Mouse (Mus musculus) MEL (cell line): ENCODE data around the gene Prss21. TPM values are rescaled to one million over a fixed set of nuclear protein-coding genes. Genes with fewer than 3 reads are reported as not detected.

Experiments
- DNase-seq: peaks from one replicate; pipeline ENCODE4 v3.0.0; 2011; ENCODE audit warnings: low read depth, low spot score
- H3K27ac ChIP-seq: 2 replicates; pipeline ENCODE4 v1.5.1; 2012; ENCODE audit warnings: low read depth, mild to moderate bottlenecking, control low read depth, low read length, moderate library complexity; ENCODE audit not compliant: control insufficient read depth
- H3K27me3 ChIP-seq, 2 experiments: fragments of 150-350 bp in 1 of 2; sonication (generic) in 1 of 2; 2 replicates each; pipeline ENCODE4 v1.6.1; 2012; ENCODE audit warnings: low read length in 2 of 2, mild to moderate bottlenecking in 2 of 2, improper control_type of control experiment in 1 of 2, moderate library complexity in 1 of 2; ENCODE audit not compliant: insufficient read depth in 2 of 2, control insufficient read depth in 1 of 2
- H3K36me3 ChIP-seq, 2 experiments: 2 replicates each; pipeline ENCODE4 v1.6.1; 2012 to 2014; ENCODE audit warnings: low read length in 2 of 2, improper control_type of control experiment in 1 of 2, inconsistent platforms in 1 of 2, mild to moderate bottlenecking in 1 of 2; ENCODE audit not compliant: insufficient read depth in 2 of 2, control insufficient read depth in 1 of 2
- H3K4me1 ChIP-seq, 2 experiments: fragments of 150-350 bp in 1 of 2; sonication (generic) in 1 of 2; 2 replicates each; pipeline ENCODE4 v1.6.1; 2012; ENCODE audit warnings: low read length in 2 of 2, improper control_type of control experiment in 1 of 2, mild to moderate bottlenecking in 1 of 2; ENCODE audit not compliant: insufficient read depth in 2 of 2, control insufficient read depth in 1 of 2
- H3K4me3 ChIP-seq, 2 experiments: fragments of 150-350 bp in 1 of 2; sonication (generic) in 1 of 2; 2 replicates each; pipeline ENCODE4 v1.5.1; 2012; ENCODE audit warnings: low read depth in 2 of 2, low read length in 2 of 2, mild to moderate bottlenecking in 2 of 2, moderate library complexity in 2 of 2, control low read depth in 1 of 2, improper control_type of control experiment in 1 of 2; ENCODE audit not compliant: control insufficient read depth in 1 of 2, insufficient read depth in 1 of 2
- H3K79me2 ChIP-seq: 2 replicates; pipeline ENCODE4 v1.6.1; 2012; ENCODE audit warnings: mild to moderate bottlenecking, low read length, moderate library complexity; ENCODE audit not compliant: control insufficient read depth, poor library complexity, insufficient read depth
- H3K9ac ChIP-seq: 2 replicates; pipeline ENCODE4 v1.6.1; 2012; ENCODE audit warnings: low read depth, mild to moderate bottlenecking, control low read depth, low read length, moderate library complexity; ENCODE audit not compliant: control insufficient read depth, poor library complexity, severe bottlenecking
- H3K9me3 ChIP-seq: fragments of 150-350 bp; sonication (generic); replicated peaks from 2 replicates; pipeline ENCODE4 v1.6.1; 2012; ENCODE audit warnings: mild to moderate bottlenecking, low read length, improper control_type of control experiment, moderate library complexity; ENCODE audit not compliant: insufficient read depth
- BHLHE40 ChIP-seq: IDR thresholded peaks from 2 replicates; pipeline ENCODE4 v1.6.1; 2012; ENCODE audit warnings: low read depth, mild to moderate bottlenecking, inconsistent platforms, low read length, improper control_type of control experiment, borderline replicate concordance
- CTCF ChIP-seq, 3 experiments: IDR thresholded peaks in 2 of 3; conservative IDR thresholded peaks in 1 of 3; 2 replicates each; pipeline ENCODE4 v1.5.1; 2011 to 2012; ENCODE audit warnings: low read length in 3 of 3, low read depth in 2 of 3, mild to moderate bottlenecking in 2 of 3, improper control_type of control experiment in 1 of 3, inconsistent platforms in 1 of 3, mixed read lengths in 1 of 3, moderate library complexity in 1 of 3; ENCODE audit not compliant: control insufficient read depth in 1 of 3, insufficient read depth in 1 of 3, poor library complexity in 1 of 3, severe bottlenecking in 1 of 3
- ELF1 ChIP-seq: IDR thresholded peaks from 2 replicates; pipeline ENCODE4 v1.6.1; 2014; ENCODE audit warnings: low read depth, mild to moderate bottlenecking, inconsistent platforms, low read length, improper control_type of control experiment, moderate library complexity
- EP300 ChIP-seq, 2 experiments: IDR thresholded peaks; 2 replicates each; pipeline ENCODE4 v1.6.1; 2011; ENCODE audit warnings: improper control_type of control experiment in 2 of 2, low read length in 2 of 2, low read depth in 1 of 2, mild to moderate bottlenecking in 1 of 2
- ETS1 ChIP-seq: IDR thresholded peaks from 2 replicates; pipeline ENCODE4 v1.6.1; 2012; ENCODE audit warnings: low read depth, mild to moderate bottlenecking, inconsistent platforms, low read length, improper control_type of control experiment, moderate library complexity
- GATA1 ChIP-seq: IDR thresholded peaks from 2 replicates; pipeline ENCODE4 v1.6.1; 2011; ENCODE audit warnings: low read depth, low read length, improper control_type of control experiment
- HCFC1 ChIP-seq: IDR thresholded peaks from 2 replicates; pipeline ENCODE4 v1.6.1; 2012; ENCODE audit warnings: low read depth, mild to moderate bottlenecking, inconsistent platforms, low read length, improper control_type of control experiment, moderate library complexity
- MAX ChIP-seq: IDR thresholded peaks from 2 replicates; pipeline ENCODE4 v1.6.1; 2011; ENCODE audit warnings: low read length, improper control_type of control experiment
- MAZ ChIP-seq: IDR thresholded peaks from 2 replicates; pipeline ENCODE4 v1.6.1; 2012; ENCODE audit warnings: low read depth, mild to moderate bottlenecking, inconsistent platforms, low read length, improper control_type of control experiment
- MXI1 ChIP-seq: IDR thresholded peaks from 2 replicates; pipeline ENCODE4 v1.6.1; 2011; ENCODE audit warnings: mild to moderate bottlenecking, low read depth, low read length, improper control_type of control experiment
- MYC ChIP-seq: IDR thresholded peaks from 2 replicates; pipeline ENCODE4 v1.6.1; 2011; ENCODE audit warnings: low read depth, mild to moderate bottlenecking, low read length, improper control_type of control experiment, moderate library complexity
- NELFE ChIP-seq: IDR thresholded peaks from 2 replicates; pipeline ENCODE4 v1.6.1; 2011; ENCODE audit warnings: low read depth, low read length, improper control_type of control experiment
- NRF1 ChIP-seq: IDR thresholded peaks from 2 replicates; pipeline ENCODE4 v1.6.1; 2014; ENCODE audit warnings: low read depth, mild to moderate bottlenecking, inconsistent platforms, low read length, improper control_type of control experiment, moderate library complexity; ENCODE audit not compliant: poor library complexity, insufficient read depth, severe bottlenecking
- POLR2A ChIP-seq, 2 experiments: IDR thresholded peaks; 2 replicates each; pipeline ENCODE4 v1.6.1; 2011 to 2012; ENCODE audit warnings: low read length in 2 of 2, mild to moderate bottlenecking in 2 of 2, control low read depth in 1 of 2, improper control_type of control experiment in 1 of 2, low read depth in 1 of 2, moderate library complexity in 1 of 2; ENCODE audit not compliant: control insufficient read depth in 1 of 2, insufficient read depth in 1 of 2, poor library complexity in 1 of 2
- POLR2AphosphoS2 ChIP-seq: IDR thresholded peaks from 2 replicates; pipeline ENCODE4 v1.6.1; 2011; ENCODE audit warnings: low read length, improper control_type of control experiment
- RAD21 ChIP-seq: IDR thresholded peaks from 2 replicates; pipeline ENCODE4 v1.6.1; 2011; ENCODE audit warnings: mild to moderate bottlenecking, low read depth, low read length, improper control_type of control experiment
- SIN3A ChIP-seq: IDR thresholded peaks from 2 replicates; pipeline ENCODE4 v1.6.1; 2012; ENCODE audit warnings: low read length, improper control_type of control experiment, inconsistent platforms
- SMC3 ChIP-seq: IDR thresholded peaks from 2 replicates; pipeline ENCODE4 v1.6.1; 2011; ENCODE audit warnings: low read depth, low read length, improper control_type of control experiment
- TAL1 ChIP-seq: IDR thresholded peaks from 2 replicates; pipeline ENCODE4 v1.6.1; 2012; ENCODE audit warnings: mild to moderate bottlenecking, inconsistent platforms, low read length, moderate library complexity, mixed read lengths
- TBP ChIP-seq: IDR thresholded peaks from 2 replicates; pipeline ENCODE4 v1.8.0; 2011; ENCODE audit warnings: low read depth, low read length, improper control_type of control experiment
- USF2 ChIP-seq, 2 experiments: IDR thresholded peaks; 2 replicates each; pipeline ENCODE4 v1.6.1; 2011 to 2012; ENCODE audit warnings: improper control_type of control experiment in 2 of 2, low read length in 2 of 2, borderline replicate concordance in 1 of 2, inconsistent platforms in 1 of 2, low read depth in 1 of 2, mild to moderate bottlenecking in 1 of 2; ENCODE audit not compliant: insufficient read depth in 1 of 2
- ZC3H11A ChIP-seq: IDR thresholded peaks from 2 replicates; pipeline ENCODE4 v1.6.1; 2012; ENCODE audit warnings: low read depth, mild to moderate bottlenecking, inconsistent platforms, low read length, improper control_type of control experiment
- ZMIZ1 ChIP-seq: IDR thresholded peaks from 2 replicates; pipeline ENCODE4 v1.6.1; 2012; ENCODE audit warnings: low read depth, mild to moderate bottlenecking, inconsistent platforms, low read length, improper control_type of control experiment, moderate library complexity
- ZNF384 ChIP-seq: IDR thresholded peaks from 2 replicates; pipeline ENCODE4 v1.6.1; 2012; ENCODE audit warnings: low read depth, mild to moderate bottlenecking, inconsistent platforms, low read length, improper control_type of control experiment
- polyA plus RNA-seq, 2 experiments: library from polyadenylated mRNA; stranded (reverse) in 1 of 2; unstranded in 1 of 2; fragments of >175 nt in 1 of 2; fragments of >200 nt in 1 of 2; gene quantifications; 2 replicates each; pipeline versions ENCODE4 v1.2.1 to v1.2.4; 2012; ENCODE audit warnings: low replicate concordance in 2 of 2, low read depth in 1 of 2; ENCODE audit not compliant: insufficient read length in 2 of 2, insufficient read depth in 1 of 2, missing spikeins in 1 of 2
- total RNA-seq: library from RNA; depleted of rRNA; stranded (reverse); fragments of 300-350 nt; gene quantifications from 2 replicates; pipeline ENCODE4 v1.2.3, GENCODE M21; 2012

Gene Prss21
- total and polyA plus RNA-seq, 3 experiments, result not detected

DNA sequence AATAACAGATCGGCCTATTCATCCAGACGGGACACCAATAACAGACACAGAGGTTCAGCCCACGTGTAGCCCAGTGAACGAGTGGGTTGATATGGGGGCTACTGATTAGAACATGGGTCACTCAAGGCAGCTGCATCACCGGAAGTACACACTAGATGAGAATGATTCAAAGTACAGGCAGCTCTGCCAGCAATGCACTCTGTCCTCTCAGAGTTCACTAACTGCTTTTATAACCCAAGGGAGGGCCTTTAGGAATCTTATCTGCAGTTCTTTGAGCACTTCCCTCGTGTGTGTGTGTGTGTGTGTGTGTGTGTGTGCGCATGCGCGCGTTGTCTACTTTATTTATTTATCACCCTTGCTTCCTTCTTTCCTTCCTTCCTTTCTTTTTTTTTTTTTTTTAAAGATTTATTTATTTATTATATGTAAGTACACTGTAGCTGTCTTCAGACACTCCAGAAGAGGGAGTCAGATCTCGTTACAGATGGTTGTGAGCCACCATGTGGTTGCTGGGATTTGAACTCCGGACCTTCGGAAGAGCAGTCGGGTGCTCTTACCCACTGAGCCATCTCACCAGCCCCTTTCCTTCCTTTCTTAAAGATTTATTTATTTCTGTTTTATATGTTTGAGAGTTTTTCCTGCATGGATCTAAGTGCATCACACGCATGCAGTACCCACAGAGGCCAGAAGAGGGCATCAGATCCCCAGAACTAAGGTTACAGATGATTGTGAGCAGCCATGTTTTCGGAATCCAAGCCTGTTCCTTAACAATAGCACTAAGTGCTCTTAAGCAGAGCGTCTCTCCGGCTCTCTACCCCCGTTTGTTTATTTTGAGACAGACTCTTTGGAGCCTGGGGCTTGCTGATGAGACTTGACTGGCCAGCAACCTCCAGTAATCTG lies 16.8 kb upstream of the Prss21 start:
- TF ChIP-seq ELF1, result peak; percentile 51; the same call in 1 of the 2 replicates
- no peak for TF ChIP-seq TAL1
- TF ChIP-seq BHLHE40, result peak; percentile 26; the same call in 1 of the 2 replicates
- peak; percentile 65 to 84 (median 65) for TF ChIP-seq CTCF (IDR thresholded peaks at IDR 0.05 in 2 of 3, conservative IDR thresholded peaks at IDR 0.05 in 1 of 3; ENCODE audit: control insufficient read depth in 1 of 3, insufficient read depth in 1 of 3, low read depth in 2 of 3, low read length in 3 of 3, poor library complexity in 1 of 3, severe bottlenecking in 1 of 3)
- peak; percentile 71 for TF ChIP-seq NRF1
- peak; percentile 42; the same call in 1 of the 2 replicates for TF ChIP-seq MAX
- peak; percentile 37; the same call in 1 of the 2 replicates for TF ChIP-seq POLR2AphosphoS2
- TF ChIP-seq NELFE, result peak; percentile 62
- peak; percentile 87 for TF ChIP-seq TBP
- no peak for TF ChIP-seq USF2 (IDR thresholded peaks at IDR 0.05; ENCODE audit: borderline replicate concordance in 1 of 2, insufficient read depth in 1 of 2, low read depth in 1 of 2, low read length in 2 of 2)
- TF ChIP-seq ZNF384, result 0 out of 2 replicates have a peak, but pooled peaks have one; percentile 16
- TF ChIP-seq MXI1, result peak; percentile 60; the same call in 1 of the 2 replicates
- TF ChIP-seq ZMIZ1, result no peak
- no peak for TF ChIP-seq MAZ
- peak; percentile 52 for TF ChIP-seq ETS1
- TF ChIP-seq ZC3H11A, result no peak
- peak in 1 of 2 experiments; percentile 45; a peak in 2 of 4 replicates for TF ChIP-seq EP300 (IDR thresholded peaks at IDR 0.05; ENCODE audit: low read depth in 1 of 2, low read length in 2 of 2)
- peak; percentile 56 for TF ChIP-seq SMC3
- TF ChIP-seq RAD21, result peak; percentile 39
- peak; percentile 60 for TF ChIP-seq HCFC1
- TF ChIP-seq GATA1, result peak; percentile 73; the same call in 1 of the 2 replicates
- TF ChIP-seq SIN3A, result peak; percentile 26; the same call in 1 of the 2 replicates
- peak in 1 of 2 experiments; percentile 74; a peak in 2 of 4 replicates for TF ChIP-seq POLR2A (IDR thresholded peaks at IDR 0.05; ENCODE audit: control insufficient read depth in 1 of 2, insufficient read depth in 1 of 2, low read depth in 1 of 2, low read length in 2 of 2, poor library complexity in 1 of 2)
- TF ChIP-seq MYC, result peak; percentile 81; the same call in 1 of the 2 replicates
- H3K79me2 ChIP-seq, result no peaks in the 10 kb centered on the region
- no peaks in the 10 kb centered on the region for H3K27me3 ChIP-seq
- peak overlapping the region; percentile 64 for H3K27ac ChIP-seq
- H3K9ac ChIP-seq, result peak overlapping the region; percentile 48
- peak; percentile 86 for DNase-seq
- peaks cover 0 to 2% of the 10 kb centered on the region in 2 experiments; a peak in 2 of 4 replicates for H3K36me3 ChIP-seq
- peak overlapping the region; percentile 31 to 33; a peak in 3 of 4 replicates for H3K4me3 ChIP-seq
- H3K4me1 ChIP-seq, result peaks cover 2 to 4% of the 10 kb centered on the region in 2 experiments
- no peaks in the 10 kb centered on the region for H3K9me3 ChIP-seq
